Mouse (Mus musculus): Measurements from ENCODE around the gene Tmem86b. TPM values are rescaled to one million over a fixed set of nuclear protein-coding genes. Genes with fewer than 3 reads are reported as not detected.

The Tmem86b gene
- total and polyA plus RNA-seq, 3 experiments, result 4.3 to 10.6 (median 5.9) TPM

GRCm38 (mm10) chr7:4674114-4674731, 43.0 kb upstream of the Tmem86b start:
- no peak overlapping the region for H3K27ac ChIP-seq (ENCODE audit: insufficient read depth, low read depth)
- no peaks in the 10 kb centered on the region for H3K27me3 ChIP-seq (replicated peaks)
- no peak overlapping the region for H3K4me2 ChIP-seq (ENCODE audit: insufficient read depth, low read depth, poor library complexity, severe bottlenecking)
- in situ Hi-C loops (cut with MboI; ENCODE audit: low pct_ligation_motif_present, low pct_unique_long_range_greater_than_20kb, low sequenced_read_pairs), result no loop called here
- TF ChIP-seq NRF1 (IDR thresholded peaks at IDR 0.05; ENCODE audit: low read depth, low read length) (no peak), MAX (IDR thresholded peaks at IDR 0.05; ENCODE audit: low read length) (no peak), UBTF (IDR thresholded peaks at IDR 0.05; ENCODE audit: low read depth, low read length) (no peak), MYC (IDR thresholded peaks at IDR 0.05; ENCODE audit: low read depth, low read length) (no peak), TCF12 (IDR thresholded peaks at IDR 0.05; ENCODE audit: low read depth, low read length) (no peak), HCFC1 (IDR thresholded peaks at IDR 0.05; ENCODE audit: low read depth, low read length) (no peak), USF1 (IDR thresholded peaks at IDR 0.05; ENCODE audit: low read depth, low read length) (no peak), POLR2A (IDR thresholded peaks at IDR 0.05; ENCODE audit: low read depth, low read length) (no peak), USF2 (conservative IDR thresholded peaks at IDR 0.05; ENCODE audit: low read depth, low read length) (no peak), RAD21 (IDR thresholded peaks at IDR 0.05; ENCODE audit: low read depth, low read length) (no peak)
- H3K9ac ChIP-seq (ENCODE audit: insufficient read depth, low read depth), result no peak overlapping the region
- no peaks in the 10 kb centered on the region for H3K4me1 ChIP-seq (ENCODE audit: control insufficient read depth in 1 of 2, insufficient read depth in 2 of 2)
- H3K36me3 ChIP-seq (replicated peaks in 1 of 2; ENCODE audit: control insufficient read depth in 1 of 2, insufficient read depth in 1 of 2, low read length in 1 of 2), result peaks cover 66 to 86% of the 10 kb centered on the region in 2 experiments
- no peaks in the 10 kb centered on the region for H3K9me3 ChIP-seq (replicated peaks; ENCODE audit: low read length)
- no peaks in the 10 kb centered on the region for H3K79me2 ChIP-seq (replicated peaks; ENCODE audit: control insufficient read depth, extremely low read depth, insufficient read depth, poor library complexity, severe bottlenecking)
- no peak overlapping the region for H3K4me3 ChIP-seq (replicated peaks in 1 of 3; ENCODE audit: low read depth in 2 of 3, low read length in 2 of 3, poor library complexity in 1 of 3)
- no peak for DNase-seq (ENCODE audit: extremely low read depth)
- dilution Hi-C loops (cut with MboI; ENCODE audit: extremely low pct_ligation_motif_present, extremely low pct_unique_long_range_greater_than_20kb, low sequenced_read_pairs), result no loop called here

GRCm38 (mm10) chr7:4671956-4672355, 40.7 kb upstream of the Tmem86b start:
- Histone ChIP-seq H3K4me3 (replicated peaks in 1 of 3; ENCODE audit: low read depth in 2 of 3, low read length in 2 of 3, poor library complexity in 1 of 3) (no peak overlapping the region), H3K4me2 (ENCODE audit: insufficient read depth, low read depth, poor library complexity, severe bottlenecking) (no peak overlapping the region), H3K9ac (ENCODE audit: insufficient read depth, low read depth) (no peak overlapping the region), H3K27me3 (replicated peaks) (no peaks in the 10 kb centered on the region), H3K4me1 (ENCODE audit: control insufficient read depth in 1 of 2, insufficient read depth in 2 of 2) (no peaks in the 10 kb centered on the region), H3K27ac (ENCODE audit: insufficient read depth, low read depth) (no peak overlapping the region), H3K79me2 (replicated peaks; ENCODE audit: control insufficient read depth, extremely low read depth, insufficient read depth, poor library complexity, severe bottlenecking) (no peaks in the 10 kb centered on the region), H3K9me3 (replicated peaks; ENCODE audit: low read length) (no peaks in the 10 kb centered on the region), H3K36me3 (replicated peaks in 1 of 2; ENCODE audit: control insufficient read depth in 1 of 2, insufficient read depth in 1 of 2, low read length in 1 of 2) (peaks cover 61 to 87% of the 10 kb centered on the region in 2 experiments)
- in situ Hi-C loops (cut with MboI; ENCODE audit: low pct_ligation_motif_present, low pct_unique_long_range_greater_than_20kb, low sequenced_read_pairs) (no loop called here), dilution Hi-C loops (cut with MboI; ENCODE audit: extremely low pct_ligation_motif_present, extremely low pct_unique_long_range_greater_than_20kb, low sequenced_read_pairs) (no loop called here)
- TF ChIP-seq ETS1 (conservative IDR thresholded peaks at IDR 0.05; ENCODE audit: low read depth, low read length), result no peak
- no peak for TF ChIP-seq JUN (IDR thresholded peaks at IDR 0.05; ENCODE audit: insufficient read depth, low read depth, low read length)
- TF ChIP-seq CTCF (conservative IDR thresholded peaks at IDR 0.05 in 1 of 2, IDR thresholded peaks at IDR 0.05 in 1 of 2; ENCODE audit: low read depth in 2 of 2, low read length in 2 of 2), result no peak
- no peak for TF ChIP-seq MXI1 (IDR thresholded peaks at IDR 0.05; ENCODE audit: low read depth, low read length)
- TF ChIP-seq ELF1 (IDR thresholded peaks at IDR 0.05; ENCODE audit: low read depth, low read length), result no peak
- no peak for TF ChIP-seq USF1 (IDR thresholded peaks at IDR 0.05; ENCODE audit: low read depth, low read length)
- TF ChIP-seq POLR2AphosphoS2 (IDR thresholded peaks at IDR 0.05; ENCODE audit: low read depth, low read length), result no peak
- no peak for TF ChIP-seq PAX5 (IDR thresholded peaks at IDR 0.05; ENCODE audit: low read length)
- DNase-seq (ENCODE audit: extremely low read depth), result no peak

Data from CH12.LX (cell line).